Comparison of ENCODE assay signal across 22 mouse cellular contexts in genomic region chr10:12739302-12739987, GRCm38 (mm10).
A peak's percentile ranks its signal among the peaks of the same experiment; 100 is the strongest.
DNase-seq lines count a peak whose midpoint lies in the region; ATAC-seq and TF ChIP-seq lines count a peak whose summit lies in the region.
"Had no signal": no experiment of that assay in that cellular context is flagged by ENCODE, and none has a peak within 500 bp of the region (broad histone marks: within the 10 kb centered on the region; RNA-seq: fewer than 3 reads in every experiment).

No protein-coding gene starts in this region.

- no peak for TF ChIP-seq CTCF in gastrocnemius, adult 2 months (IDR thresholded peaks at IDR 0.05)

- H3K9ac ChIP-seq in heart, embryonic 14.5 days (ENCODE audit: low read length): no peak overlapping the region
- H3K9ac ChIP-seq in midbrain, embryonic 11.5 days (ENCODE audit: low read length): no peak overlapping the region
- H3K9ac ChIP-seq: forebrain, embryonic 12.5 days; hindbrain, embryonic 12.5 days; limb, embryonic 15.5 days; liver, embryonic 15.5 days; neural tube, embryonic 15.5 days; stomach, embryonic 15.5 days had no signal

- intact Hi-C loops in gastrocnemius, adult 2 months (cut with DNase I): loop anchor here (5.0 kb wide), 1 partner anchor 128 kb away; the partner anchor contains the start of gene Utrn
- intact Hi-C loops in gastrocnemius, postnatal 36 days (cut with DNase I): loop anchor here (5.0 kb wide), 1 partner anchor 128 kb away; the partner anchor contains the start of gene Utrn

- H3K4me3 ChIP-seq in gastrocnemius, adult 2 months: no peak overlapping the region
- no peak overlapping the region for H3K4me3 ChIP-seq in heart, embryonic 14.5 days (ENCODE audit: control insufficient read depth in 1 of 2, insufficient read depth in 1 of 2, low read depth in 1 of 2, low read length in 2 of 2)
- H3K4me3 ChIP-seq in midbrain, embryonic 11.5 days (ENCODE audit: low read depth, low read length): no peak overlapping the region
- H3K4me3 ChIP-seq: forebrain, embryonic 12.5 days; hindbrain, embryonic 12.5 days; limb, embryonic 15.5 days; liver, embryonic 15.5 days; midbrain, embryonic 10.5 days; neural tube, embryonic 15.5 days; stomach, embryonic 15.5 days had no signal

- H3K4me1 ChIP-seq in heart, embryonic 14.5 days (ENCODE audit: control insufficient read depth in 2 of 2, insufficient read depth in 2 of 2, low read length in 2 of 2): peaks cover 5 to 33% of the 10 kb centered on the region in 2 experiments
- no peaks in the 10 kb centered on the region for H3K4me1 ChIP-seq in midbrain, embryonic 11.5 days (ENCODE audit: control insufficient read depth, insufficient read depth, low read length)
- H3K4me1 ChIP-seq: forebrain, embryonic 12.5 days; limb, embryonic 15.5 days; liver, embryonic 15.5 days; midbrain, embryonic 10.5 days; stomach, embryonic 15.5 days had no signal

- H3K27me3 ChIP-seq in heart, embryonic 14.5 days (ENCODE audit: control insufficient read depth, insufficient read depth, low read length): no peaks in the 10 kb centered on the region
- no peaks in the 10 kb centered on the region for H3K27me3 ChIP-seq in midbrain, embryonic 11.5 days (ENCODE audit: control insufficient read depth, insufficient read depth, low read length)
- H3K27me3 ChIP-seq: forebrain, embryonic 12.5 days; hindbrain, embryonic 12.5 days; limb, embryonic 15.5 days; liver, embryonic 15.5 days; neural tube, embryonic 15.5 days; stomach, embryonic 15.5 days had no signal

- no peak for DNase-seq in gastrocnemius, adult 2 months
- DNase-seq in gastrocnemius, postnatal 36 days: no peak
- DNase-seq in kidney, postnatal 10 days: peak; percentile 38
- DNase-seq in kidney, adult 8-10 months: no peak
- DNase-seq in lung, adult 18-20 months: no peak
- no peak for DNase-seq in midbrain, embryonic 11.5 days (ENCODE audit: low spot score, missing footprints)
- DNase-seq: adrenal gland, postnatal 25 days; cerebellum, adult 11 months; cerebellum, adult 9-11 months; kidney, adult 11 months; layer of hippocampus, adult 9-11 months; thymus, postnatal 4 days had no signal

- H3K9me3 ChIP-seq in heart, embryonic 14.5 days (ENCODE audit: control insufficient read depth, low read length): no peaks in the 10 kb centered on the region
- H3K9me3 ChIP-seq in midbrain, embryonic 11.5 days (ENCODE audit: control insufficient read depth, low read length): no peaks in the 10 kb centered on the region; the same call in 1 of the 2 replicates
- H3K9me3 ChIP-seq: forebrain, embryonic 12.5 days; hindbrain, embryonic 12.5 days; limb, embryonic 15.5 days; liver, embryonic 15.5 days; midbrain, embryonic 10.5 days; neural tube, embryonic 15.5 days; stomach, embryonic 15.5 days had no signal

- H3K27ac ChIP-seq in gastrocnemius, adult 2 months: peak overlapping the region; percentile 25; the same call in 1 of the 2 replicates
- H3K27ac ChIP-seq in heart, embryonic 14.5 days (replicated peaks in 1 of 2; ENCODE audit: control insufficient read depth in 1 of 2, insufficient read depth in 1 of 2, low read depth in 2 of 2, low read length in 2 of 2): peak overlapping the region; percentile 15 to 79; a peak in 3 of 4 replicates
- no peak overlapping the region for H3K27ac ChIP-seq in midbrain, embryonic 11.5 days (ENCODE audit: low read depth, low read length)
- H3K27ac ChIP-seq: forebrain, embryonic 12.5 days; hindbrain, embryonic 12.5 days; limb, embryonic 15.5 days; liver, embryonic 15.5 days; midbrain, embryonic 10.5 days; neural tube, embryonic 15.5 days; stomach, embryonic 15.5 days had no signal

- H3K4me2 ChIP-seq in heart, embryonic 14.5 days (ENCODE audit: low read length): no peak overlapping the region
- no peak overlapping the region for H3K4me2 ChIP-seq in midbrain, embryonic 11.5 days
- H3K4me2 ChIP-seq: forebrain, embryonic 12.5 days; hindbrain, embryonic 12.5 days; limb, embryonic 15.5 days; liver, embryonic 15.5 days; neural tube, embryonic 15.5 days; stomach, embryonic 15.5 days had no signal

- ATAC-seq in heart, embryonic 14.5 days (ENCODE audit: insufficient number of reproducible peaks, insufficient read depth, low FRiP score, low read depth): peak; percentile 66; the same call in 1 of the 2 replicates
- no peak for ATAC-seq in midbrain, embryonic 11.5 days (ENCODE audit: low FRiP score)
- ATAC-seq: CD4-positive, CD25-positive, alpha-beta regulatory T cell, adult 4 months; lung, postnatal 0 days had no signal

- 29% methylated on average over 13 of the region's 13 CpGs for WGBS in heart, embryonic 14.5 days
- WGBS in midbrain, embryonic 11.5 days: 93% methylated on average over 13 of the region's 13 CpGs

- peaks cover 47% of the 10 kb centered on the region for H3K36me3 ChIP-seq in heart, embryonic 14.5 days (ENCODE audit: control insufficient read depth, insufficient read depth, low read length)
- H3K36me3 ChIP-seq in midbrain, embryonic 11.5 days (ENCODE audit: control insufficient read depth, insufficient read depth, low read length): peaks cover 10% of the 10 kb centered on the region; the same call in 1 of the 2 replicates
- H3K36me3 ChIP-seq: neural tube, embryonic 15.5 days had no signal
